Mouse (Mus musculus): ENCODE data around the gene Gsk3a. TPM values are rescaled to one million over a fixed set of nuclear protein-coding genes. Genes with fewer than 3 reads are reported as not detected.
"Not testable (repeated sequence)": the region's sequence is repeated elsewhere in the genome, so short reads cannot be mapped to it uniquely, and the experiment has no call there.

Gene Gsk3a
- polyA plus RNA-seq, 1 experiment from 2014 or later = 13.0 TPM

GRCm38 (mm10) chr7:25265743-25266142, 28.1 kb upstream of the Gsk3a start:
- not testable (repeated sequence) for ATAC-seq (ENCODE audit: insufficient number of reproducible peaks, low FRiP score, low TSS enrichment, low read depth); H3K27me3 ChIP-seq; H3K4me2 ChIP-seq (replicated peaks); H3K27ac ChIP-seq (replicated peaks); H3K4me3 ChIP-seq (replicated peaks); H3K9ac ChIP-seq; H3K9me3 ChIP-seq (replicated peaks); H3K36me3 ChIP-seq
- 85% methylated on average over 5 of the region's 5 CpGs for WGBS
- peaks cover 22% of the 10 kb centered on the region for H3K4me1 ChIP-seq

- no peak overlapping the region for H3K27ac ChIP-seq (replicated peaks)
- 31% methylated on average over 17 of the region's 17 CpGs for WGBS
- H3K9ac ChIP-seq = no peak overlapping the region
- peaks cover 8% of the 10 kb centered on the region for H3K4me1 ChIP-seq
- H3K4me3 ChIP-seq (replicated peaks) = no peak overlapping the region
- no peaks in the 10 kb centered on the region for H3K36me3 ChIP-seq
- no peaks in the 10 kb centered on the region for H3K9me3 ChIP-seq (replicated peaks)
- no peaks in the 10 kb centered on the region for H3K27me3 ChIP-seq
- no peak overlapping the region for H3K4me2 ChIP-seq (replicated peaks)
- ATAC-seq (ENCODE audit: insufficient number of reproducible peaks, low FRiP score, low TSS enrichment, low read depth) = no peak
These were observed 26.6 kb upstream of the Gsk3a start for GRCm38 (mm10) chr7:25263968-25264870.

DNA sequence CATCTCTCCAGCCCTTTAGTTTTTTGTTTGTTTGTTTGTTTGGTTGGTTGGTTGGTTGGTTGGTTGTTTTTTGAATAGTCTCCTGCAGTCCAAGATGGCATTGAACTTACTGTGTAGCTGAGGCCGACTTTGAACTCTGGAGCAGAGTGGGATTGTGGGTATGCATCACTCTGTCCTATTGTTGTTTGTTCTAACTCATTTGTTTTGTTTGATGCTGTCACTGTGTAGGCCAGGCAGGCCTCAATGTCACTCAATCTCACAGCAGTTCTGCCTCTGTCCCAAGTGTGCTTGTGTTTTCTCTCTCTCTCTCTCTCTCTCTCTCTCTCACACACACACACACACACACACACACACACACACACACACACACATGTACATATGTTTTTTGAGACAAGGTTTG, 24.2 kb upstream of the Gsk3a start:
- Histone ChIP-seq H3K27ac (replicated peaks) (no peak overlapping the region), H3K9me3 (replicated peaks) (no peaks in the 10 kb centered on the region), H3K4me2 (replicated peaks) (no peak overlapping the region), H3K4me3 (replicated peaks) (no peak overlapping the region), H3K9ac (no peak overlapping the region), H3K36me3 (no peaks in the 10 kb centered on the region), H3K4me1 (peaks cover 1% of the 10 kb centered on the region; the same call in 1 of the 2 replicates), H3K27me3 (no peaks in the 10 kb centered on the region)
- ATAC-seq (ENCODE audit: insufficient number of reproducible peaks, low FRiP score, low TSS enrichment, low read depth) = no peak
- WGBS = 87% methylated on average over 1 of the region's 1 CpGs

DNA sequence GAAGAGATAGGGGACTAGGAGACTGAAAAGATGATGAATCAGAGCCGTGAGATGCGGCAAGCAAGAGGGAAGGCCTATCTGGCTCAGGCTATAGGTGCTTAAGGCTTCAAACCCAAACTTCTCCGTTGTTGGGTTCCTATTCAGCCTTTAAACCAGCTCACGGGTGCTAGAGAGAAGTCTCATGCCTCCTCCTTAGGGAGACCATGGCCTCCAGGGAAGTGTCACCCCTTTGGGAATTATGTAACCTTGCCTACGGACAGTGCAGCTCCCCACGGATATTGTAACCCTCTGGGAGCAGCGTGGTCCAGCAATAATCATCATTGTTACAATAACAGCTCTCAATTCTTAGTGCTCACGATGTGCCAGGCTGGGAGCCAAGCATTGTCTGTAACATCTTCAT, 14.2 kb upstream of the Gsk3a start:
- Histone ChIP-seq H3K4me3 (replicated peaks) (peak overlapping the region; percentile 97), H3K36me3 (no peaks in the 10 kb centered on the region), H3K4me1 (peaks cover 36% of the 10 kb centered on the region), H3K27me3 (no peaks in the 10 kb centered on the region), H3K27ac (replicated peaks) (peak overlapping the region; percentile 99), H3K9me3 (replicated peaks) (no peaks in the 10 kb centered on the region), H3K9ac (0 out of 2 replicates have a peak overlapping the region, but pooled peaks have one; percentile 40), H3K4me2 (replicated peaks) (peak overlapping the region; percentile 86)
- no peak for ATAC-seq (ENCODE audit: insufficient number of reproducible peaks, low FRiP score, low TSS enrichment, low read depth)
- 18% methylated on average over 8 of the region's 8 CpGs for WGBS

GRCm38 (mm10) chr7:25251071-25251791, 13.6 kb upstream of the Gsk3a start:
- H3K4me3 ChIP-seq (replicated peaks) = peak overlapping the region; percentile 97
- no peaks in the 10 kb centered on the region for H3K9me3 ChIP-seq (replicated peaks)
- H3K4me2 ChIP-seq (replicated peaks) = peak overlapping the region; percentile 86
- no peaks in the 10 kb centered on the region for H3K36me3 ChIP-seq
- WGBS = 2% methylated on average over 22 of the region's 22 CpGs
- no peaks in the 10 kb centered on the region for H3K27me3 ChIP-seq
- ATAC-seq (ENCODE audit: insufficient number of reproducible peaks, low FRiP score, low TSS enrichment, low read depth) = peak; percentile 35
- H3K4me1 ChIP-seq = peaks cover 41% of the 10 kb centered on the region
- H3K27ac ChIP-seq (replicated peaks) = peak overlapping the region; percentile 99
- H3K9ac ChIP-seq = peak overlapping the region; percentile 40

- Histone ChIP-seq H3K4me1 (peaks cover 50% of the 10 kb centered on the region), H3K4me3 (replicated peaks) (peak within 1 kb of the TSS; percentile 97), H3K27ac (replicated peaks) (peak within 1 kb of the TSS; percentile 99), H3K36me3 (peaks cover 9% of the 10 kb centered on the region), H3K27me3 (no peaks in the 10 kb centered on the region), H3K9ac (peak within 1 kb of the TSS; percentile 90), H3K9me3 (replicated peaks) (no peaks in the 10 kb centered on the region), H3K4me2 (replicated peaks) (peak within 1 kb of the TSS; percentile 86)
- peak; percentile 86 for ATAC-seq (ENCODE audit: insufficient number of reproducible peaks, low FRiP score, low TSS enrichment, low read depth)
- whole genome bisulfite sequencing = under 1% methylated on average over 75 of the region's 81 CpGs
These were observed 12.7 kb upstream of the Gsk3a start, which contains the start of gene Erf for GRCm38 (mm10) chr7:25250141-25250972. Gene Erf, minus strand, starts transcription at chr7:25250761.

GRCm38 (mm10) chr7:25249314-25250140, 11.9 kb upstream of the Gsk3a start:
- WGBS = 0% methylated on average over 37 of the region's 73 CpGs
- Histone ChIP-seq H3K4me1 (peaks cover 59% of the 10 kb centered on the region), H3K9me3 (replicated peaks) (no peaks in the 10 kb centered on the region), H3K36me3 (peaks cover 17% of the 10 kb centered on the region), H3K4me2 (replicated peaks) (peak overlapping the region; percentile 86), H3K27ac (replicated peaks) (peak overlapping the region; percentile 99), H3K4me3 (replicated peaks) (peak overlapping the region; percentile 97), H3K9ac (peak overlapping the region; percentile 90), H3K27me3 (no peaks in the 10 kb centered on the region)
- peak; percentile 76 for ATAC-seq (ENCODE audit: insufficient number of reproducible peaks, low FRiP score, low TSS enrichment, low read depth)

DNA sequence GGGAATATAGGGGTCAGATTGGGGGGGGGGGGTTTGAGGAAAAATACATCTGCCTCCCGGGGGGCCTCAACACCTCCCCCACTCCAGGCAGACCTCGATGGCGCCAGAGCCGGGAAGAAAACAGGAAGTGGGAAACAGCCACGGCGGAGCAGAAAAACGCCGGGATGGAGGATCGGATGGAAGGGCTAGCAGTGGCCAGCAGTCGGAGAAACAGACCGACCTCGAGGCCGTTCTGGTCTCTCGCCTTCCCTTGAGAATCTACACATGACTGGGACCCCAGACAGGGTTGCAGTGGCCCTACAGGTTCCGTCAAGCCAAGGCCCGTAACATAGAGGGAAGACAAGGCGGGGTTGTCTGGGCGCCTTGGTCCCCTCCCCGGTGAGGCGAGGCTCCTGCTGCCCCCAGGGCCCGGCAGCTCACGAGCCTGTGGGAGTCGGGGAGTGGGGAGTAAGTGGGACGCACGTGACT, 11.2 kb upstream of the Gsk3a start:
- H3K36me3 ChIP-seq = peaks cover 22% of the 10 kb centered on the region
- H3K4me1 ChIP-seq = peaks cover 64% of the 10 kb centered on the region
- 0% methylated on average over 25 of the region's 25 CpGs for WGBS
- peak overlapping the region; percentile 97 for H3K4me3 ChIP-seq (replicated peaks)
- peak; percentile 18; the same call in 1 of the 2 replicates for ATAC-seq (ENCODE audit: insufficient number of reproducible peaks, low FRiP score, low TSS enrichment, low read depth)
- H3K9me3 ChIP-seq (replicated peaks) = no peaks in the 10 kb centered on the region
- H3K9ac ChIP-seq = peak overlapping the region; percentile 90
- peak overlapping the region; percentile 86 for H3K4me2 ChIP-seq (replicated peaks)
- no peaks in the 10 kb centered on the region for H3K27me3 ChIP-seq
- H3K27ac ChIP-seq (replicated peaks) = peak overlapping the region; percentile 99

DNA sequence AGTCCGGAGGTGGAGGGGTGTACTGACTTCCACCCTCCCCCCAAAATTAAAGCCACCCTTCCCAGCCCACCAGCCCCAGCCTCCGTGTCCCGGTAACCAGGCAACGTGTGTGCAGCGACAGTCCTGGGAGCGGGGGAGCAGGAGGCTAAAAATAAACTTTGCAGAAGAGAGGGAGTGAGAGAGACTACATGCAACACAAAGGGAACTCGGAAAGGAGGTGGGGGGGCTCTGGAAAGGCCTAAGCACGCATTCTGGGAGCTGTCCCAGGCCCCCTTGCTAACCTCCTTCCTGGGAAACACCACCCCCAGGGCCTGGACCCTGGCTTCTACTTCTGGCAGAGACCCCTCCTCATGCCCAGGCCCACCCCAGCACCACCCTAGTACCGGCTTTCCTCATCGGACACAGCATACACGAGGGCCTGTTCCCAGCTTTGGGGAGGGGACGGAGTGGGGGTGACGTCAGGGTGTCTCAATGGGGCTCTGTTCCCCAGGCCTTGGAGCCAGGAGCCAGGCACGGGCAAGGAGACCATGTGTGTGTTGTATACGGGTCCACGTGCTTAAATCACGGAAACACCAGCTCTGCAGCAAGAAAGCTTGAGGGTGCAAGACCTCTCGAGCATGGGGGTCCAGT, 10.5 kb upstream of the Gsk3a start:
- Histone ChIP-seq H3K9me3 (replicated peaks) (no peaks in the 10 kb centered on the region), H3K27me3 (no peaks in the 10 kb centered on the region), H3K27ac (replicated peaks) (peak overlapping the region; percentile 99), H3K9ac (peak overlapping the region; percentile 90), H3K4me2 (replicated peaks) (peak overlapping the region; percentile 86), H3K4me1 (peaks cover 69% of the 10 kb centered on the region), H3K4me3 (replicated peaks) (peak overlapping the region; percentile 97), H3K36me3 (peaks cover 29% of the 10 kb centered on the region)
- no peak for ATAC-seq (ENCODE audit: insufficient number of reproducible peaks, low FRiP score, low TSS enrichment, low read depth)
- WGBS = 1% methylated on average over 18 of the region's 18 CpGs

DNA sequence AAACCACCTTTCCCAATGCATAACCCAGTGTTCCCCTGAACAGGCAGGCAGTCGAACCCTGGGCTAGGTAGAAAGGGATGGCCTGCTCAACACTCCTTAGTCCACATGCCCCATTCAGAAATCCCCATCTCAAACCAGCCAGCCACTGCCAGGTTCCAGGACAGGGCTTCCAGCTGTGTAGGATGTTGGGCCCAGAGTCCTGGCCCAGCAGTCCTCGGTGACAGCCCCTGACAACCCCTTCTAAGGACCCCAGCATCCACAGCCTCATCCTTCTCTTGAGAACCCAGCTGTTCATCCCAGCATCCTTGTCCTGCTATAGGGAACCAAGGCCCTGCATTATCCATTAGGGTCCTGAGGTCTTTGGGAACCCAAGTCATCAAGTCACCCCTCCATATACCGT, 9.8 kb upstream of the Gsk3a start:
- Histone ChIP-seq H3K4me1 (peaks cover 74% of the 10 kb centered on the region), H3K27me3 (no peaks in the 10 kb centered on the region), H3K36me3 (peaks cover 35% of the 10 kb centered on the region), H3K9me3 (replicated peaks) (no peaks in the 10 kb centered on the region), H3K9ac (peak overlapping the region; percentile 90), H3K4me3 (replicated peaks) (peak overlapping the region; percentile 97), H3K4me2 (replicated peaks) (peak overlapping the region; percentile 86), H3K27ac (replicated peaks) (peak overlapping the region; percentile 99)
- no peak for ATAC-seq (ENCODE audit: insufficient number of reproducible peaks, low FRiP score, low TSS enrichment, low read depth)
- WGBS = 9% methylated on average over 3 of the region's 3 CpGs
